ENCODE assay signal across 8 mouse cellular contexts in the genomic region with DNA sequence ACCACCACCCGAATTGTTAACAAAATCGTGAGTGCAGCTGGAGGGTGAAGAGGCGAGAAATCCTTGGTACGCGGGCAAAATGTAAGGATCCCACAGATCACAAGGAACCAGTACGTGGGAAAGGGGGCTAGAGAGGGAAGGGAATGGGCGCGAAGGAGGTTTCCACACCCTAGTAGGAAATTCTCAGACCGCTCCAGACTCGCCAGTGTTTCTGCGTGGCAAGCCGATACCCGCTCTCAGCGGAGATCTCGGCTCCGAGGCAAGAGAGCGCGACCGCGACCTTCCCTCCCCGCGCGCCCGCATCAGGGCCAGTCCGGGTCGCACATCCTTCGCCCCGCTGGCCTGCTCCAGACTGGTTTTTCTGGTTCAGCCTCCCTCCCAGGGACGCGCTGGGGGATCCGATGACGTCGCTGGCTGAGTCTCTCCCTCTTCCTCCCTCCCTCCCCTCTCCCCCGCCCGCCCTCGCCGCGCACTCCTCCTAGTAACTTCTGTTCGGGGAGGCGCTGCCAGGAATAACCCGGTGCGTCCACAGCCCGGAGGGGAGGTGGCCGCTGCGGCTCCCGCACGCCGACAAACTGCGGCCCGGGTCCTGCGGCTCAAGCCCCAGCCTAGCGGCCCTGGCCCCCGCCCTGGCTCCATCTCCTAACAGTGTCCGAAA. TPM values are rescaled to one million over a fixed set of nuclear protein-coding genes. Genes with fewer than 3 reads are reported as not detected.
DNase-seq lines count a peak whose midpoint lies in the region; ATAC-seq and TF ChIP-seq lines count a peak whose summit lies in the region.

No protein-coding gene starts in this region.

- DNase-seq in MN1 (ENCODE audit: low spot score): peak; percentile 89
- peak; percentile 93 for DNase-seq in cerebellum, adult 9-11 months
- DNase-seq in frontal cortex, postnatal 25 days (ENCODE audit: low spot score in 2 of 2): peak; percentile 72 to 77
- peak; percentile 69 to 79 for DNase-seq in layer of hippocampus, postnatal 25 days (ENCODE audit: extremely low spot score in 1 of 2, low spot score in 1 of 2)
- peak; percentile 95 for DNase-seq in lung, postnatal 10 days
- DNase-seq in ovary, postnatal 10 days (ENCODE audit: low spot score): peak; percentile 79
- DNase-seq in thymus, adult 2 months: peak; percentile 84

- TF ChIP-seq POLR2A in thymus, adult 2 months (IDR thresholded peaks at IDR 0.05; ENCODE audit: control insufficient read depth, extremely low read depth, insufficient read depth, low read length, poor library complexity): peak; percentile 66

- peak overlapping the region; percentile 99 for H3K27ac ChIP-seq in hindbrain, embryonic 13.5 days
- peak overlapping the region; percentile 97 for H3K27ac ChIP-seq in thymus, adult 2 months (ENCODE audit: control insufficient read depth, insufficient read depth, low read length)

- H3K9me3 ChIP-seq in hindbrain, embryonic 13.5 days: no peaks in the 10 kb centered on the region

- WGBS in hindbrain, embryonic 13.5 days: under 1% methylated on average over 46 of the region's 54 CpGs
- WGBS in thymus, adult 2 months: under 1% methylated on average over 52 of the region's 54 CpGs

- ATAC-seq in hindbrain, embryonic 13.5 days (ENCODE audit: low FRiP score): peak; percentile 64

- H3K4me1 ChIP-seq in hindbrain, embryonic 13.5 days (replicated peaks): peaks cover 3% of the 10 kb centered on the region
- no peaks in the 10 kb centered on the region for H3K4me1 ChIP-seq in thymus, adult 2 months (replicated peaks; ENCODE audit: control insufficient read depth, insufficient read depth, low read length)

- no peak for TF ChIP-seq CTCF in thymus, adult 2 months (IDR thresholded peaks at IDR 0.05; ENCODE audit: borderline replicate concordance, control insufficient read depth, extremely low read depth, insufficient read depth, low read length, poor library complexity)

- H3K4me3 ChIP-seq in hindbrain, embryonic 13.5 days: peak overlapping the region; percentile 82
- H3K4me3 ChIP-seq in thymus, adult 2 months (ENCODE audit: control insufficient read depth, insufficient read depth, low read length): peak overlapping the region; percentile 79

- peak overlapping the region; percentile 94 for H3K9ac ChIP-seq in hindbrain, embryonic 13.5 days

- H3K4me2 ChIP-seq in hindbrain, embryonic 13.5 days: peak overlapping the region; percentile 99

- H3K36me3 ChIP-seq in hindbrain, embryonic 13.5 days: no peaks in the 10 kb centered on the region
- H3K36me3 ChIP-seq in thymus, adult 2 months (ENCODE audit: control insufficient read depth, insufficient read depth, low read length): no peaks in the 10 kb centered on the region

- H3K27me3 ChIP-seq in hindbrain, embryonic 13.5 days: 0 out of 2 replicates have a peak, but pooled peaks cover 9% of the 10 kb centered on the region
- H3K27me3 ChIP-seq in thymus, adult 2 months (ENCODE audit: control insufficient read depth, insufficient read depth, low read length): no peaks in the 10 kb centered on the region

RNA-seq across cellular contexts. Expression of gene Hivep2, which starts 0.4 kb away (rescaled TPM):
- 7.0 and 7.6 TPM in 2 replicates for polyA plus RNA-seq in hindbrain, embryonic 13.5 days (2015; fragmentation: Nextera tagmentation; extraction: Ambion mirVana)
- 100 to 1,000 TPM; 202 to 236 TPM for total RNA-seq in layer of hippocampus, postnatal 25 days (2021)
- 26.4 and 32.0 TPM in 2 replicates for polyA plus RNA-seq in thymus, adult 2 months (2012; rRNA removed)

Comparison
In these comparisons a context has a peak if more than half of its experiments do, and no peak if none do; other contexts are left out.
1. Peak in every context shown above with its lines: DNase-seq, ATAC-seq, H3K4me3 ChIP-seq and H3K27ac ChIP-seq.